Mouse (Mus musculus) olfactory bulb, adult 2 months (tissue): Measurements from ENCODE around the gene 1700102P08Rik.

Source experiments
- CTCF ChIP-seq: fragments of 200-500 bp; IDR thresholded peaks from 2 replicates; pipeline ENCODE4 v1.5.1; 2012; ENCODE audit warnings: low read depth, mild to moderate bottlenecking, low read length, moderate library complexity; ENCODE audit not compliant: insufficient read depth
- POLR2A ChIP-seq: fragments of 200-500 bp; IDR thresholded peaks from 2 replicates; pipeline ENCODE4 v1.6.1; 2012; ENCODE audit warnings: mild to moderate bottlenecking, low read depth, low read length, moderate library complexity; ENCODE audit not compliant: insufficient read depth

- TF ChIP-seq CTCF, result no peak
- no peak for TF ChIP-seq POLR2A
Observed at GRCm38 (mm10) chr9:108439176-108439575, 46.6 kb downstream of the 1700102P08Rik start.
